Mouse (Mus musculus) brain, embryonic 18.5 days (tissue): ENCODE results near the gene Tnfaip8l1.

Source experiments
- DNase-seq: peaks from one replicate; pipeline ENCODE4 v3.0.0-alpha.2; 2012; ENCODE audit warnings: low read depth, low spot score

Gene Tnfaip8l1

DNA sequence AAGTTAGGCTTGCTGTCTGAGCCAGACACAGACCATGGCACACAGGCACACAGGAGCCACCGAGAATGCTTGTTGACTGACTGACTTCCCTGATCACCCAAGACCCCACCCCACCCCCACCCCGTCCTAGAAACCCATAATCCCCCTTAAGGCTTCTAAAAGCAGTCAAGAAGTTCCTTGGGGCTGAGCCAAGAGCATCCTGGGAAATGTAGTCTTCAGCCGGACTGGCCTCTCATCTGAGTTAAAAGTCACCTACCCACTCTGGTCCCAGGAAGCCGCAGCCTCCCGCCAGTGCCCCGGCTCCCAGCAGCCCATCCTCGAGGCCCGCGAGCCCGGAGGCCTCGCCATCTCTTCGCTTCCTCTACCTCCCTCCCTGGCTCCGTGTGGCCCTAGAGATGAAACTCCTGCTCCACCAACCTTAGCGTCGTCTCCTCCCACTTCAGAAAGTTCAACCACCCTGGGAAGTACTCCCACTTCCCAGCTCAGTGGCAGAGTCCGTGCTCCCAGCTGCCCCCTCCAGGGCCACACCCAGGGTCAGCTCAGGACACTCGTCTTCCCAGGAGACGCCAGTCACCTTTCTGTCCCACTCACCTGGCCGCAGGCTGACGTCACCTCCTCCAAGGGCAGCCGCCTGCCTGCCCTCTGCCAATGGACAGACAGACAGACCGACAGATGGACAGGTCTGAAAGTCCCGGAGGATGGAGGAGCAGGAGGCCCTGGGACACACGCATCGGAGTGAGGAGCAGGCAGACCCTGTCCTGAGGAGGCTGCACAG is 24.3 kb upstream of the Tnfaip8l1 start:
- DNase-seq = no peak

DNA sequence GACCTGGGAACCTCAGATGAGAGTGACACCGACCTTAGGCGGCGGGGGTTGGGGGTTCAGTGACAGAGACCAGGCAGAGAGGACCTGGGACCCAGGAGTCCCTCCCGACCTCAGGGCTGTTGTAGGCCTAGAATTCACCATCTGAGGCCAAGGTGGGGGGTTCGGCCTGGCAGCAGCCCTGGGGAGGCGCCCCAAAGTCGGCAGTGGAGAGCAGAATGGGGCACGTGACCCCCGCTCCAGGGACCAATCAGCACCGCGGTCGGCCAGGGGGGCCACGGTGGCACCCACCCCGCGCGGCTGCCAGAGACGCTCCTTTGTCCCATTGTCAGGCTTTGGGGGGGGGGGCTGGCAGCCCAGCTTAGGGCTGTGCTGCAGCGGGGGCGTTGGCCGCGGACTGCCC is 22.9 kb upstream of the Tnfaip8l1 start:
- DNase-seq = no peak

DNA sequence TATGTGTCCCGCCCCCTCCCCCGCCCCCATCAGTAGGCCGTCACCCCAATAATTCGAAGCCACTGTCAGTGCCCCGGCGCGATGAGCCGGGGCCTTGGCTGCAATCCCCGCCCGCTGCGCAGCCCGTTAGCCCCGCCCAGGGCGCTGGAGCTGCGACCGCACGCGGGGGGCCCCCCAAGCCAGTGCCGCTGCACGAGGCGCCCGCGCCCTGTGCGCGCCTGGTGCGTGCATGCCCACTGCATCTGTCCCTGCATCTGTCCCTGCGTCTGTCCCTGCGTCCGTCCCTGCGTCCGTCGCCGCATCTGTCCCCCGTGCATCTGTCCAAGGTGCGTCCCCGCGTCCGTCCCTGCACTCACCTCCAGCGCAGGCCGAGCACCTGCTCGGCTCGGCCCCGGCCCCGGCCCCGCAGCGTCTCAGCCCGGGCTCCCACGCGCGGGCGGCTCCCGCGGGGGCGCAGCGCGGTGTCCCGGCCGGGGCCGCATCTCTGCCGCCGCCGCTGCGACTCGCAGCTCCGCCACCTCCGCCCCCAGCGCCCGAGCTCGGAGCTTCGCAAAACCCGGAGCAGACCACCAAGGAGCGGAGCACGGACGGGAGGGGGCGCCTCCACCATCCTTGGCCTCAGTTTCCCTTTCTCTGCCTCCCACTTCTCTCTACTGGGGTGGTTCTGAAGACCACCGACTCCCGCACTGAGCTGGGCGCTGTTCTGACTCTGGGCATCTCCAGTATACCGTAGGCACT is 22.2 kb upstream of the Tnfaip8l1 start, which contains the start of gene Sema6b:
TSS of gene Sema6b (minus strand) at position 486 of the 738 bp plus-strand sequence.
- no peak for DNase-seq

DNA sequence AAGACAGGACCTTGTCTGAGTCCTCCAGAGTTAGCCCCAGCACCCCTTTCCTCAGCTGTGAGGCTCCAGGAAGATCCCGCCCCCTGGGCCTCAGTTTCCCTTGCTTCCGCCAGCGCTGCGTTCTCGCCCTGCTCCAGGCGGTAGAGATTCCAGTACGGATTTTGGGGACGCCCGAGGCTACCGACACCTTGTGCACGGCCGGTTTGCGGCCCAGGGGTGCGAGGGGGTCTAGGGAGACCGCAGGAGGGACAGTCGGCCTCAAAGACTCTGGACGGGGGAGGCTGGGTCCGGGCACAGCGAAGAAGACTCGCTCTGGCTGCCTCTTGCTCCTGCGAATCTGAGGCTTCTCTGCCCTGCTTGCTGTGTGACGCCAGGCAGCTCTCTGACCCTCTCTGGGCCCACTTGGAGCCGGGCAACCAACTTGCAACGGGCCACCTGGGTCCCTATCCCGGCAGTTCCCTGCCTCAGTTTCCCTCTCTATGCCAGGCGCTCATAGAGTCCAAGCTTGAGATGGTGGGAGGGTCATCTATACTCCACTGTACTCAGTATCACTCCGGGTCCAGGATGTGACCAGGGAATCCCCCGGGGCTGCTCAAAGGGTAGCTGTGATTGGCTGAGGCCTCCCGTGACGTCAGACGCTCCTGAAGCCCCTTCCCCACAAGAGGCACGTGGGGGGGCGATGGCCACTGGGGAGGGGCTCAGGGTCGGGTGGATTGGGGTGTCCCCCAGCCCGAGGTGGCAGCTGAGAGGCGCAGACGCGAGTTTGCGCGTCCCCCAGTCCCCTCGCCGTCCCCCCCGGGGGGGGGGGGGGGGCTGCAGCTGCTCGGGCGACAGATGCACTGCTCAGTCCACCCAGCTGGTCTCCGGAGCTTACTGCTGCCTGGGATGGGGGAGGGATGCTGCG is 20.3 kb upstream of the Tnfaip8l1 start:
- DNase-seq = no peak

DNA sequence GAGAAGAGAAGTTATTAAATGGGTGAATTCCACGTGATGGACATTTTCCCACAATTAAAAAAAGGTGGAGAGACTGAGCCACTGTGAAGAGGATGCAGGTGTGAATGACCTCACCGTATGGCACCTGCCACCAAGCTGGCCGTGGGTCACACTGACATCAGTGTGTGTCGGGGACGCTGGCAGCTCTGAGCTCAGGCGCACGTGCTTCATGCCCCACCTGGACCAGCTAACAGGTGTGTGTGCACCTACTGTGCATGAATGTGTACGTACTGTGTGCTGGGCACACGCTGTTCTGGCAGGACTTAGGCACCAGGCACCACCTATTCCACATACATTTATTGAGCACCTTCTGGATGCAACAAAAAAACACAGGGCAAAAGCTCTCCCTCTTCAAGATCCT is 17.7 kb upstream of the Tnfaip8l1 start:
- no peak for DNase-seq

DNA sequence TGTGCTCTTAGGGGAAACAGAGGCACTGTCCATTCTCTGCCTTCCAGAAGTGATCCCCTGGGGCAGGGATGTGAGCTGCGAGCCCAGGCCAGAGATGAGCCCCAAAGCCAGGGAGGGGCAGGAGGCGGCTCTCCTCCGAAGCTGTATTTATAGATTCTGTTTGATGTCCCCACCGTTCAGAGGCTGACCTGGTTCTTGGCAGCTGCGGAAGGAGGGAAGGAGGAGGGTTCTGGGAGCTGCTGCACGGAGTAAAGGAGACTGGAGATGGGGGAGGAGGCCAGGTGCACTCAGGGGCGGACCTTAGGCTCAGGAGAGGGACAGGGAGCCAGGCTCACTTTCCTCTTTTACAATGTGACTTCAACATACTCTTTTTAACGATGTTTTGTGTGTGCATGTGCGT is 16.1 kb upstream of the Tnfaip8l1 start:
- no peak for DNase-seq

DNA sequence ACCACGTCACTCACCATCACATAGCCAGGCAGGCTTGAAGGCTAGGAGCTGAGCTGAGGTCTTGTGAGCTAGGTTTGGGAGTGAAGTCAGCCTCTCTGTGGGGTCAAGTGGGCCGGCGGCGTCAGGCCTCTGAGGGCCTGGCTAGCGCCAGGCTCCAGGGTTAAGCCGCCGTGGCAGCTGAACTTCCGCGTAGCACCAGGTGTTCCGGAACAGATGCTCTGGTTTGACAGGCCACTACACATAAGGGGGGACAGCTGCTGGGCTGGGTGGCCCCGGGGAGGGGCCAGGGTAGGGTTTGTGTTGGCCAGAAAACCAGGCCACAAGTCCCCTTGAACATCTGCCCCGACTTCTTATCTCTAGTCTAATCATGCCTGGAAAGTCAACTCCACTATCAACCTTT is 14.9 kb upstream of the Tnfaip8l1 start:
- DNase-seq = no peak

DNA sequence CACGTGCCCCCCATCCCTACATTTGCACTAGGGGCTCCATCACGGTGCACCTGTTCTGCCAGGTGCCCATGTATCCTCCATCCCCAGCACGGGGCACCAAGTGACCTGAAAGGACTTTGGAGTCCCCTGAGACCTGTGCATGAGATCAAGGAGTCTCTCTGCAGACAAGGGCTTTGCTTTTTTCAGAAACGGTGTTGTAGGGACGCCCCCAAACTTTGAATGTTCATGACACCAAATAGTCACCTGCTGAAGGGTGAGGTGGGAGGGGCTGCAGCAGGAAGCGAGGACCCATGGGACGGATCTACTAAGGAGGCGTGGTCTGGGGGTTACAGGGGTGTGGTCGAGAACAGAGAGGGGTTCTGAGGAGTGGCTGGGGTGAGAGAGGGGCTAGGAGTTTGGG is 14.0 kb upstream of the Tnfaip8l1 start:
- DNase-seq = no peak

DNA sequence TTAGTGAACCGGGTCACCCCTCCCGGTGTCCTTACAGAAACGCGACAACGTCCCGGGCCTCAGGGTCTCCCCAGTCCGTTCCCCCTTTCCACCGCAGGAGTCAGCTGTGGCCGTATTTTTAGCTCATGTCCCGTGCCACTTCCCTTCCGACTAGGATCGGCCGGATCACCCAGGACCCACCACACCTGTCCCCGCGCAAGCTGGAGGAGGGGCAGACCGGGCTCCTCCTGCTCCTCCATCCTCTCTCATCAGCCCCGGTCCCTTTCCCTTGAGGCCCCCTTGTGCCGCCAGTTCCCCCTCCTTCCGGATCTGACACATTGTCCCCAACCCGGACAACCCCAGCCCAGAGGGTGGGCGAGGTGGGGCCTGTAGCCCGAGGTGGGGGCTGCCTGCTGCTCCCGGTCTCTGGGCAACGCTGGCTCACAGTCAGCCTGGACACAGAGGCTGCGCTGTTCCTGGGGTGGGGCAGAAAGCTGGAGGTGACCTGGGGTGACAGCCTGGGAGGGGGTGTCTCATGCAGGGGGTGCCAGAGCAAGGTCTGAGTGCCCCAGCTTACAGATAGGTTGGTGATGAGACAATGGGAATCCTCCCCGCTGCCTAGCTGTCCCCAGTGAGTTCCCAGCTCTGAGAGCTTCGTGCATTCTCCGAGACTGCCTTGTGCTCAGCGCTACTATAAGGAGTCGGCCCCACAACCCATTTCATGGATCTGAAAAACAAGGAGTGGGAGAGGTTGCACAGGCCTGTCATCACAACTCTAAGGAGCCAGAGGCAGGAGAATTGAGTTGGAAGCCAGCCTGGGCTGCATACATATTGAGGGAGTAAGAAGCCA is 13.3 kb upstream of the Tnfaip8l1 start:
- no peak for DNase-seq

DNA sequence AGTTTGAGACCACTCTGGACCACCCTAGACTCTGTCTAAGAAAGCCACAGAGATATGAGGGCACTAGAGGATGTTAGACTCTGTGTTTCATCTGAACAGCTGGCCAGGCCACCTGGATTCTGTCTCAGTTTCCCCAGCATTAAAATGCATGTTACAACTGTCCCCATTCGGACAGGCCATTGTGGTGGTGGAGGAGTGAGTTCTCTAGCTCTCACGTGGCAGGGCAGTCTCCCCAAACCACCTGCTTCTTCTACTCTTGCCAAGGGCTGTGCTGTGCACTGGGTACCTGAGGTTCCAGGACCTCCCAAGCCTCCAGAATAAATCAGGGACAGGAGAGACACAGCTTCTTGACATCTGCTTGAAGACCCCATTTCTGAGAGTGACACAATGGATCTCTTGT is 12.4 kb upstream of the Tnfaip8l1 start:
- DNase-seq = no peak

DNA sequence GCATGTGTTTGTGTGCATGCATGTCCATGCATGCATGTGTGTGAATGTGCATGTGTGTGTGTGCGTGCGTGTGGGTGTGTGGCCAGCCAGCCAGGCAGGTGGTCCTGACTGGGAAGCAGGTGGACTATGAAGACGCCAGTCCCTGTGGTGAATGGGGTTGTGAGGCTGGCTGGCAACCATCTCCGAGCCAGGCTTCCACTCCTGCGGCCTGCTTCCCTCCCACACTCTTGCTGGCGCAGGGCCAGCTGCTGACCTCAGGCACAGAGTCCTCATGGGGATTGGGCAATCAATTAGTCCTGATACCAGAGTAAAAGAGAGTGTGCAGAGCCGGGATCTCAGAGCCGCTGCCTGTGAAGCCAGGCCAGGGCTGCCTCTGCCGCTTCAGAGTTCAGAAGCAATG is 8.6 kb upstream of the Tnfaip8l1 start:
- DNase-seq = no peak

DNA sequence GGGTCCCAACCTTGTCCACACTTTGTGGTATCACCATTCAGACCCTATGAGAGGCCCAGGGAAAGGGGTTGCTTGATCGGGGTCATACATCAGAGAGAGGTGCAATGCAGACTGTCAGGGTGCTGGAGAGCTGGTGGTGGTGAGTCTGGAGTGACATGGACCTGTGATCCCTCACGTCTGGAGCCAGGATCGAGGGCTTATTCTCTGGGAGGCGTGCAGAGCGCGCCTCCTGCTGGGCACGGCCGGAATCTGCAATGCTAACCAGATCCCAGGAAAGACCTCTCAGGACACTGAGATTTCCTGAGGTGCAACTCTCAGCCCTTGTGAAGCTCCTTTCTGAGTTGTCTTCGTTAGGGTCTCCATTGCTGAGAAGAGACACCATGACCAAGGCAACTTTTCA is 2.5 kb upstream of the Tnfaip8l1 start:
- no peak for DNase-seq

DNA sequence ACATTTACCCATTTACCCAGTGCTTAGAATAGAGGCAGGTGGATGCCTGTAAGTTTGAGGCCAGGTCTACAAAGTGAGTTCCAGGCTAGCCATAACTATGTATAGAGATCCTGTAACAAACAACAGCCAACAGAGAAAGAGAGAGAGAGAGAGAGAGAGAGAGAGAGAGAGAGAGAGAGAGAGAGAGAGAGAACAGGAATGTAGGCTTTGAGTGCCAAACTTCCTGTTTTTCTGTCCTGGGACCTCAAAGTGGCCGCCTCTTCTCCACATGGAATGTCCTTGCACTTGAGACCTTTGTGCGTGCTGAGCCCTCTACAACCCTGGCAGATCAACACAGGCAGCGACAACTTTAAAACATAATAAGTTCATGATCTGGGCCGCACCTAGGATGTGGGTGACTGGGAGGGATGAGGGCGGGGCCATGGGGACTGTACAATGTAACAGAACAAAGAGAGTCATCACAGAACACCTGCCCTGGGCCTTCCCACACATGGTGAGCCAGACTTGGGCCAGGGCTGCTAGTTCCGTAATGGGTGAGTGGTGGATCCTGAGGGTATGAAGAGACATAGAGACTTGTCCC is 1.3 kb downstream of the Tnfaip8l1 start:
- no peak for DNase-seq

DNA sequence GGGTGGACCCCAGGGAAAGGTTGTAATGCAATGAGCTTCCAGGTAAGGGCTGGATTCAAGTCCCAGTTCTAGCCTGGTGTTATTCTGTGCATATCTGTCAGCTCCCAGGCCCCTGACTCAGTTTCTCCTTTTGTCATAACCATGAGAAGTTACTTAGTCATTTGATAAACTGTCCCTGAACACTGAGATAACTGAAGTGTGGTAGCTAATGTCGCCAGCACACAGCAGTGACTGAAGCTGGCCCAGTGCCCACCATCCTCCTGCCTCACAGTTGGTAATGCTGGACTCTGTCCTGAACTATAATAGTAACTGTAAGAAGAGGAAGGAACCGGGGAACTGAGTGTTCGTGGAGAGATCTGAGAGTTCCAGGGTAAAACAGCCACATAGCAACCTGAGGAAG is 2.2 kb downstream of the Tnfaip8l1 start:
- DNase-seq = no peak

DNA sequence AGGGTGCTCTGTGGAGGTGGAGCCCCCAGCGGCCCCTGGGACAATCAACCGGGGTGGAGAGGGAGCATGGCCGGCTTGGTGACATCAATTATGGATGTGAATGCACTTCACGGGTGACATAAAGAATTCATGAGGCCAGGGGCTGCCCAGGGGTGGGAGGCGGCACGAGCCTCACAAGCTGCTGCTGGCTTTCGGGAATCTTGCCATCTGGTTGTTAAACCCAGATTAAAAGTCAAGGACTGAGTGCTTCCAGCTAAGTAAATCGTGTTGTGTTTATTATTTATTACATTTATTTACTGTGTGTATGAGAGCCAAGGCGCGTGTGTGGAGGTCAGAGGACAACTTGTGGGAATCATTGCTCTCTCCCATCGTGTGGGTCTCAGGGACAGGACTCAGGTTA is 3.4 kb downstream of the Tnfaip8l1 start:
- no peak for DNase-seq

DNA sequence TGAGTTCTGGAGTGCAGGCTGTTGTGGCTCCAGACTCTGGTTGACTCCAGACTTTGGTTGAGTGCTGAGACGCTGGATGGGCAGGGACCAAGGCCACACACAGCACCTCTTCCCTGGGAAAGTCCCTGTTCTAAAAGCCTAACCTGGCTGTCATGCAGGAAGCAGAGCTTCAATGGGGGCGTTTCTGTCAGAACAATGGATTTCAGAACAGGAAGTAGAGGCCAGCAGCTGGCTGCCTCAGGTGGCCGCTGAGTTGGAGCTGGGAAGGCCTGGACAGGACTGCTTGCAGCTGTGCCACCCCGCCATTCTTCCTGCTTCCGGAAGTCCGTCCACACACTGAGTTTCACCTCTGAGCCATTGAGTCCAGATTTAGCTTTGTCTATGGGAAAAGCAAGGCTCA is 7.6 kb downstream of the Tnfaip8l1 start:
- DNase-seq = no peak

DNA sequence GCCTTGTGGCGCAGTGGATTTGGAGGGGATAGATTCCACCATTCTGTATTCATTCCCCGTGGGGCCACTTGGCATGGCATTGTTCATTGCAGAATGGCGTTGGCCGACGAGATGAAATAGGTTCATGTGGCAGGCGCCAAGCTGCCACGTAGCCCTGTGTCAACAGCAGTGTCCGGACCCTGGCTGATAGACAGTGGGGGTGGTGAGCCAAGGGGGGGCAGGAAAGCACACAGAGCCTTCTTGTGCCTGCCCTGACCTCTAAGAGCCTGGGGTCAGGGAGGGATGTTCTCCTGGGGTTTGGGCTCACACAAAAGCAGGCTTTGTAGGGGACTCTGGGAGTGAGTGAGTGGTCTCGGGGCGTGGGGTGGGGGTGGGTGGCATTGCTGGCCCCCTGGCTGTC is 8.4 kb downstream of the Tnfaip8l1 start:
- DNase-seq = no peak

DNA sequence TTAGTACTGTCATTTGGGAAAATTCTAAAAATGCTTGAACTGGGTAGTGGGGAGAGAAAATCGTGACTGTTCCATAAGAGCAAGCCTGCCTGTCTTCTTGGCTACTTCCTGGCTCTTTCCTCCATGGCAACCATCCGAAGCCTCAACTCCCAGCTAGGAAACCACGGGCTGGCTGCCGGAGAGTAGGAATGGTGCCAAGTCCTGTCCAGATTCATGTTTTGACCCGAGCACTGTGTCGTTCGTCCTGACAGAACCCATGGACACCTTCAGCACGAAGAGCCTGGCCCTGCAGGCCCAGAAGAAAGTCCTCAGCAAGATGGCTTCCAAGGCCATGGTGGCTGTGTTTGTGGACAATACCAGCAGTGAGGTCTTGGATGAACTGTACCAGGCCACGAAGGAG is 9.2 kb downstream of the Tnfaip8l1 start:
- DNase-seq = no peak

DNA sequence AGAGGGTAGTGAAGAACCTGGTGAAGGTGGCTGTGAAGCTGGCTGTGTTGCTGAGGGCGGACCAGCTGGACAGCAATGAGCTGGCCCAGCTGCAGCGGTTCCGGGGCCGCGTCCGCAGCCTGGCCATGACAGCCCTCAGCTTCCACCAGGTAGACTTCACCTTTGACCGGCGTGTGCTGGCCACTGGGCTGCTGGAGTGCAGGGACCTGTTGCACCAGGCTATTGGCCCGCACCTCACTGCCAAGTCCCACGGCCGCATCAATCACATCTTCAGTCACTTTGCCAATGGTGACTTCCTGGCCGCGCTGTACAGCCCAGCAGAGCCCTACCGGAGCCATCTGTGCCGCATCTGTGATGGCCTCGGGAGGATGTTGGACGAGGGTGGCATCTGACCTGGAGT is 9.6 kb downstream of the Tnfaip8l1 start:
- no peak for DNase-seq

DNA sequence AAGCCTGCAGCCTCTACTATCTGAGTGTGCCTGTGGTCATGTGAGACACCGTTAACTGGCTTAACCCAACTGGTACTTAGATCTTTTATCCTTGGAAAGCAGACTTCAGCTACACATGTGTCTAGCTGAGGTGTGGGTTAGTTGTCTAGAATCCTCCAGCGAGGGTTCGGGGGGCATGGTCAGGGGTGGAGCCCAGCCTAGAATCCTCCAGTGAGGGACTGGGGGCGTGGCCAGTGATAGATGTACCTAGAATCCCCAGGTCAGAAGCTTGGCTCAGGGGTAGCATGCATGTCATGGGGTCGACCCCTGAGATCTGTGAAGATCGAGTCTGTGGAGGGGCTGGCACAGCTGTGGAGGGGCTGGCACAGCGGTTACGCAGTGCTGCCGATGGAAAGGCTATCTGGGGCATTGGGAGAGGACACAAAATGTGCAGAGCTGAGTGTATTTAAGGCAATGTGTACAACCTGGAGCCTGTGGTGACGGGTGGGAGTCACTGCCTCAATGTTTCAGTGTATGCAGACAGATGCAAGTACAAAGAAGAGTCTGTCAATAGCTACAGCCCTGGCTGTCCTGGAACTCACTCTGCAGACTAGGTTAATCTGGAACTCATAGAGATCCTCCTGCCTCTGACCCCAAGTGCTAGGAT is 11.2 kb downstream of the Tnfaip8l1 start:
- DNase-seq = no peak
